Mouse (Mus musculus) embryonic facial prominence, embryonic 14.5 days (tissue): ENCODE data around the gene Uck1. TPM values are rescaled to one million over a fixed set of nuclear protein-coding genes. Genes with fewer than 3 reads are reported as not detected.

Experiments
- ATAC-seq: fragments of 200-750 bp; cut with Nextera tagmentation; 2 replicates; pipeline ENCODE4 v1.8.0; 2017; ENCODE audit warnings: low read depth, moderate number of reproducible peaks, moderate TSS enrichment
- DNase-seq: peaks from one replicate; pipeline ENCODE4 v3.0.0-alpha.2; 2015; ENCODE audit warnings: low spot score
- H3K27ac ChIP-seq: fragments of 300-500 bp; sonication (generic); replicated peaks from 2 replicates; pipeline ENCODE4 v1.5.1; 2014; ENCODE audit warnings: low read depth, mild to moderate bottlenecking, low read length, moderate library complexity
- H3K27me3 ChIP-seq: fragments of 300-500 bp; sonication (generic); replicated peaks from 2 replicates; pipeline ENCODE4 v1.6.1; 2014; ENCODE audit warnings: low read length; ENCODE audit not compliant: control insufficient read depth, insufficient read depth
- H3K36me3 ChIP-seq: fragments of 300-500 bp; sonication (generic); 2 replicates; pipeline ENCODE4 v1.6.1; 2014; ENCODE audit warnings: low read length, mixed read lengths; ENCODE audit not compliant: control insufficient read depth, insufficient read depth
- H3K4me1 ChIP-seq: fragments of 300-500 bp; sonication (generic); 2 replicates; pipeline ENCODE4 v1.6.1; 2014; ENCODE audit warnings: antibody characterized with exemption, low read length; ENCODE audit not compliant: control insufficient read depth, insufficient read depth
- H3K4me2 ChIP-seq: fragments of 300-500 bp; sonication (generic); 2 replicates; pipeline ENCODE4 v1.6.1; 2014; ENCODE audit warnings: low read depth, mild to moderate bottlenecking, low read length, moderate library complexity, mixed read lengths
- H3K4me3 ChIP-seq: fragments of 300-500 bp; sonication (generic); 2 replicates; pipeline ENCODE4 v1.5.1; 2014; ENCODE audit warnings: low read depth, mild to moderate bottlenecking, low read length
- H3K9ac ChIP-seq: fragments of 300-500 bp; sonication (generic); 2 replicates; pipeline ENCODE4 v1.6.1; 2014; ENCODE audit warnings: low read depth, mild to moderate bottlenecking, low read length, moderate library complexity, mixed read lengths
- H3K9me3 ChIP-seq: fragments of 300-500 bp; sonication (generic); 2 replicates; pipeline ENCODE4 v1.6.1; 2016; ENCODE audit warnings: low read length; ENCODE audit not compliant: control insufficient read depth
- WGBS: fragments of 180-500 bp; shearing (Covaris S2); extraction: QIAGEN DNeasy Blood & Tissue Kit; methylation state at CpG from one replicate; pipeline ENCODE4 v1.1.7; 2014; 5-methylcytosine and 5-hydroxymethylcytosine counted together
- polyA plus RNA-seq: library from polyadenylated mRNA; unstranded; fragments of >200 nt; fragmentation: Nextera tagmentation; extraction: Ambion mirVana; gene quantifications from 2 replicates; pipeline ENCODE4 v1.2.1, GENCODE M21; 2014

Gene Uck1
- polyA plus RNA-seq, 1 experiment from 2014 or later = 58.6 TPM

DNA sequence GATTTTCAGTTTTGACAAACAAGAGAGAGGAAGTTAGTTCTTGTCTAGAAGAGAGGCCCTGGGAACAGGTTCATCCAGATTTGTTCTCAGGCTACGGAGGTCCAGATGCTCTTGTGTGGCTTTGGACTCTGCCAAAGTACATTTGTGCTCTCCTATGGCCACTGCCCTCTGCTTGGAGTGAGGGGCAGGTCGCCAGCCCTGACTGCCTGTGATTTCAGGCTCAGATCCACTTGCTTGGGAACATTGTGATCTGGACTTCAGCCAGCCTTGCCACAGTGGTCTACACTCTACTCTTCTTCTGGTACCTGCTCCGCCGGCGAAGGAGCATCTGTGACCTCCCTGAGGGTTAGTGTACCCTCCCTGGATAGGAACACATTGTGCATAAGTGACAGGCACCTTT is 7.3 kb downstream of the Uck1 start:
- Histone ChIP-seq H3K9me3 (no peaks in the 10 kb centered on the region), H3K27me3 (no peaks in the 10 kb centered on the region), H3K4me2 (no peak overlapping the region), H3K4me3 (no peak overlapping the region), H3K36me3 (peaks cover 80% of the 10 kb centered on the region), H3K27ac (no peak overlapping the region), H3K9ac (no peak overlapping the region), H3K4me1 (no peaks in the 10 kb centered on the region)
- ATAC-seq = no peak
- no peak for DNase-seq
- WGBS = 87% methylated on average over 5 of the region's 5 CpGs

- DNase-seq = no peak
- Histone ChIP-seq H3K27me3 (no peaks in the 10 kb centered on the region), H3K4me3 (no peak overlapping the region), H3K4me1 (no peaks in the 10 kb centered on the region), H3K4me2 (no peak overlapping the region), H3K36me3 (peaks cover 80% of the 10 kb centered on the region), H3K9ac (no peak overlapping the region), H3K9me3 (no peaks in the 10 kb centered on the region), H3K27ac (no peak overlapping the region)
- WGBS = 83% methylated on average over 12 of the region's 12 CpGs
- ATAC-seq = no peak
These were observed 8.0 kb downstream of the Uck1 start for GRCm38 (mm10) chr2:32251791-32252527.

- Histone ChIP-seq H3K9ac (no peak overlapping the region), H3K4me3 (no peak overlapping the region), H3K4me2 (no peak overlapping the region), H3K36me3 (peaks cover 78% of the 10 kb centered on the region), H3K9me3 (no peaks in the 10 kb centered on the region), H3K27me3 (no peaks in the 10 kb centered on the region), H3K4me1 (no peaks in the 10 kb centered on the region), H3K27ac (no peak overlapping the region)
- DNase-seq (no peak), ATAC-seq (no peak)
- 80% methylated on average over 10 of the region's 10 CpGs for WGBS
These were observed 11.3 kb downstream of the Uck1 start for GRCm38 (mm10) chr2:32248377-32249361.

GRCm38 (mm10) chr2:32246741-32247140 is 13.2 kb downstream of the Uck1 start:
- H3K9ac ChIP-seq = no peak overlapping the region
- 86% methylated on average over 4 of the region's 4 CpGs for whole genome bisulfite sequencing
- ATAC-seq (no peak), DNase-seq (no peak)
- H3K27me3 ChIP-seq = no peaks in the 10 kb centered on the region
- H3K9me3 ChIP-seq = no peaks in the 10 kb centered on the region
- no peak overlapping the region for H3K4me2 ChIP-seq
- H3K27ac ChIP-seq = no peak overlapping the region
- no peak overlapping the region for H3K4me3 ChIP-seq
- H3K36me3 ChIP-seq = peaks cover 61% of the 10 kb centered on the region
- H3K4me1 ChIP-seq = no peaks in the 10 kb centered on the region

GRCm38 (mm10) chr2:32242986-32243385 is 17.0 kb downstream of the Uck1 start:
- ATAC-seq (no peak), DNase-seq (no peak)
- H3K27ac ChIP-seq = no peak overlapping the region
- no peaks in the 10 kb centered on the region for H3K9me3 ChIP-seq
- H3K36me3 ChIP-seq = peaks cover 40% of the 10 kb centered on the region
- no peaks in the 10 kb centered on the region for H3K4me1 ChIP-seq
- no peaks in the 10 kb centered on the region for H3K27me3 ChIP-seq
- H3K4me2 ChIP-seq = no peak overlapping the region
- H3K4me3 ChIP-seq = no peak overlapping the region
- WGBS = 84% methylated on average over 4 of the region's 4 CpGs
- no peak overlapping the region for H3K9ac ChIP-seq

- H3K4me2 ChIP-seq = no peak overlapping the region
- H3K4me3 ChIP-seq = no peak overlapping the region
- H3K27ac ChIP-seq = no peak overlapping the region
- ATAC-seq (no peak), DNase-seq (no peak)
- WGBS = 81% methylated on average over 5 of the region's 5 CpGs
- peaks cover 29% of the 10 kb centered on the region for H3K36me3 ChIP-seq
- no peak overlapping the region for H3K9ac ChIP-seq
- no peaks in the 10 kb centered on the region for H3K27me3 ChIP-seq
- peaks cover 5% of the 10 kb centered on the region; the same call in 1 of the 2 replicates for H3K4me1 ChIP-seq
- no peaks in the 10 kb centered on the region for H3K9me3 ChIP-seq
These were observed 19.4 kb downstream of the Uck1 start for GRCm38 (mm10) chr2:32240591-32240990.

DNA sequence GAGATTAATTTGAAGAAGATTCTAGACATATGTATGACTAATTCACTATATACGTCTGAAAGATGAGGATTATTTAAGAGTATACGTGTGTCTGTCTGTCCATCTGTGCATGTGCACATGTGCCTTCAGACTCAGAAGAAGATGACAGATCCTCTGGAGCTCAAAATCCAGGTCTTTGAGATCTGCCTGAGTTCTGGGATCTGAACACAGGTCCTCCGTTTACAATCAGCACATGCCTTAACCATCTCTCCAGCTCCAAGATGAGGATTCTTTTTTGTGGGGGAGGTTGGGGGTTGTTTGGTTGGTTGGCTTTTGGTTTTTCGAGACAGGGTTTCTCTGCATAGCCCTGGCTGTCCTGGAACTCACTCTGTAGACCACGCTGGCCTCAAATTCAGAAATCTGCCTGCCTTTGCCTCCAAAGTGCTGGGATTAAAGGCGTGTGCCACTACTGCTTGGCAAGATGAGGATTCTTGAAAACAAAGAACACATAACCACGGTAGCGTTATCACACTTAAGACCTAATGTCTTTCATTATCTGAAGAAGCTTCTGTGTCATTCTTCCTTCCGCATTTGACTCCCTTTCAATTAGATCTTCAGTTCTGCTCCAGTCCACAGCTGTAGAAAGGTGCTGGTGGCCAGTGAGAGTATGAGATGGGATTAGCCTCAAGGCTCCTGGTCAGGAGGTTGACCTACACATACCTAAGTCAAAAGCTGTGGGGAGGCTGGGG is 21.1 kb downstream of the Uck1 start:
- no peak for ATAC-seq
- H3K4me3 ChIP-seq = no peak overlapping the region
- no peaks in the 10 kb centered on the region for H3K27me3 ChIP-seq
- H3K9me3 ChIP-seq = no peaks in the 10 kb centered on the region
- H3K36me3 ChIP-seq = peaks cover 24% of the 10 kb centered on the region
- DNase-seq = no peak
- 95% methylated on average over 9 of the region's 9 CpGs for WGBS
- no peak overlapping the region for H3K9ac ChIP-seq
- no peak overlapping the region for H3K4me2 ChIP-seq
- H3K27ac ChIP-seq = no peak overlapping the region
- H3K4me1 ChIP-seq = peaks cover 13% of the 10 kb centered on the region

GRCm38 (mm10) chr2:32237571-32237970 is 22.4 kb downstream of the Uck1 start:
- 39% methylated on average over 4 of the region's 4 CpGs for WGBS
- DNase-seq = no peak
- Histone ChIP-seq H3K4me1 (peaks cover 13% of the 10 kb centered on the region), H3K9ac (peak overlapping the region; percentile 67; the same call in 1 of the 2 replicates), H3K4me3 (peak overlapping the region; percentile 63), H3K27me3 (no peaks in the 10 kb centered on the region), H3K4me2 (peak overlapping the region; percentile 90), H3K36me3 (peaks cover 36% of the 10 kb centered on the region), H3K9me3 (no peaks in the 10 kb centered on the region), H3K27ac (peak overlapping the region; percentile 91; the same call in 1 of the 2 replicates)
- ATAC-seq = no peak
